Mouse (Mus musculus): ENCODE data around the gene Ntsr2. TPM values are rescaled to one million over a fixed set of nuclear protein-coding genes. Genes with fewer than 3 reads are reported as not detected.

Ntsr2 gene
- polyA plus RNA-seq, 1 experiment from 2014 or later, result not detected

GRCm38 (mm10) chr12:16696146-16696545 is 43.0 kb downstream of the Ntsr2 start:
- Histone ChIP-seq H3K4me2 (ENCODE audit: low read length) (no peak overlapping the region), H3K9me3 (ENCODE audit: control insufficient read depth, low read length) (no peaks in the 10 kb centered on the region), H3K27ac (ENCODE audit: low read depth) (no peak overlapping the region), H3K4me1 (replicated peaks; ENCODE audit: control insufficient read depth, insufficient read depth, low read length) (no peaks in the 10 kb centered on the region), H3K36me3 (ENCODE audit: control insufficient read depth, insufficient read depth, low read length) (peaks cover 7% of the 10 kb centered on the region; the same call in 1 of the 2 replicates), H3K9ac (ENCODE audit: low read length) (no peak overlapping the region), H3K27me3 (replicated peaks; ENCODE audit: control insufficient read depth, insufficient read depth, low read length) (no peaks in the 10 kb centered on the region), H3K4me3 (ENCODE audit: low read depth, low read length) (no peak overlapping the region)
- DNase-seq (ENCODE audit: low spot score) (no peak), ATAC-seq (replicated peaks; ENCODE audit: low FRiP score, low TSS enrichment, low read depth) (no peak)
- 87% methylated on average over 13 of the region's 13 CpGs for WGBS

- no peak for ATAC-seq (replicated peaks; ENCODE audit: low FRiP score, low TSS enrichment, low read depth)
Observed at GRCm38 (mm10) chr12:16698691-16699090, 45.5 kb downstream of the Ntsr2 start.

More at GRCm38 (mm10) chr12:16698691-16699090, 45.5 kb downstream of the Ntsr2 start:
- H3K36me3 ChIP-seq (ENCODE audit: control insufficient read depth, insufficient read depth, low read length), result peaks cover 9% of the 10 kb centered on the region
- H3K27me3 ChIP-seq (replicated peaks; ENCODE audit: control insufficient read depth, insufficient read depth, low read length), result no peaks in the 10 kb centered on the region
- H3K4me2 ChIP-seq (ENCODE audit: low read length), result no peak overlapping the region
- no peaks in the 10 kb centered on the region for H3K4me1 ChIP-seq (replicated peaks; ENCODE audit: control insufficient read depth, insufficient read depth, low read length)
- H3K9me3 ChIP-seq (ENCODE audit: control insufficient read depth, low read length), result no peaks in the 10 kb centered on the region
- 80% methylated on average over 1 of the region's 1 CpGs for WGBS
- DNase-seq (ENCODE audit: low spot score), result no peak
- no peak overlapping the region for H3K9ac ChIP-seq (ENCODE audit: low read length)
- no peak overlapping the region for H3K4me3 ChIP-seq (ENCODE audit: low read depth, low read length)
- H3K27ac ChIP-seq (ENCODE audit: low read depth), result no peak overlapping the region

Other genes with a start within 250 kb of the Ntsr2 start
- 7.0 and 8.4 TPM in 2 replicates for gene Lpin1, start 42.4 kb upstream of the Ntsr2 start, polyA plus RNA-seq (2014; fragmentation: Nextera tagmentation; extraction: Ambion mirVana)
- 8.1 and 9.5 TPM in 2 replicates for gene Greb1, start 147.5 kb downstream of the Ntsr2 start, polyA plus RNA-seq (2014; fragmentation: Nextera tagmentation; extraction: Ambion mirVana)
- gene E2f6, start 157.6 kb downstream of the Ntsr2 start, polyA plus RNA-seq (2014; fragmentation: Nextera tagmentation; extraction: Ambion mirVana), result 50.8 and 52.6 TPM in 2 replicates
- gene Rock2, start 241.5 kb downstream of the Ntsr2 start, polyA plus RNA-seq (2014; fragmentation: Nextera tagmentation; extraction: Ambion mirVana), result 20.1 and 20.7 TPM in 2 replicates